Mouse (Mus musculus): ENCODE data around the gene Elmsan1.

- TF ChIP-seq HCFC1 (IDR thresholded peaks at IDR 0.05; ENCODE audit: borderline replicate concordance, insufficient read depth, low read length) (no peak), MAFK (IDR thresholded peaks at IDR 0.05; ENCODE audit: insufficient read depth, low read depth, low read length) (no peak), CHD2 (IDR thresholded peaks at IDR 0.05; ENCODE audit: low read depth, low read length) (no peak)
Observed at GRCm38 (mm10) chr12:84101493-84101845, 117.2 kb downstream of the Elmsan1 start.

All from ES-E14 (cell line).